Mouse (Mus musculus) liver, embryonic 14.5 days (tissue): ENCODE results near the gene Cd52. TPM values are rescaled to one million over a fixed set of nuclear protein-coding genes. Genes with fewer than 3 reads are reported as not detected.
"Not testable (repeated sequence)": the region's sequence is repeated elsewhere in the genome, so short reads cannot be mapped to it uniquely, and the experiment has no call there.

Source experiments
- ATAC-seq: fragments of 200-750 bp; cut with Nextera tagmentation; 2 replicates; pipeline ENCODE4 v1.8.0; 2017; ENCODE audit warnings: moderate number of reproducible peaks, mild to moderate bottlenecking, moderate library complexity; ENCODE audit not compliant: insufficient read depth
- DNase-seq, 3 experiments: peaks; one replicate each; pipeline ENCODE4 v3.0.0-alpha.2; 2012 to 2013; ENCODE audit warnings: low read depth in 3 of 3, low spot score in 3 of 3
- H3K27ac ChIP-seq: fragments of 300-500 bp; sonication (generic); 2 replicates; pipeline ENCODE4 v1.5.1; 2014; ENCODE audit warnings: moderate library complexity, mild to moderate bottlenecking, control low read depth, inconsistent platforms
- H3K27me3 ChIP-seq: fragments of 300-500 bp; sonication (generic); 2 replicates; pipeline ENCODE4 v1.6.1; 2014; ENCODE audit warnings: mild to moderate bottlenecking, low read length, moderate library complexity; ENCODE audit not compliant: control insufficient read depth, insufficient read depth
- H3K36me3 ChIP-seq: fragments of 300-500 bp; sonication (generic); replicated peaks from 2 replicates; pipeline ENCODE4 v1.6.1; 2014; ENCODE audit warnings: low read depth; ENCODE audit not compliant: control insufficient read depth, insufficient read depth
- H3K4me1 ChIP-seq, 2 experiments: fragments of 200-500 bp in 1 of 2; fragments of 300-500 bp in 1 of 2; sonication (generic) in 1 of 2; replicated peaks; 2 replicates each; pipeline ENCODE4 v1.6.1; 2012 to 2014; ENCODE audit warnings: antibody characterized with exemption in 1 of 2, inconsistent platforms in 1 of 2, low read length in 1 of 2; ENCODE audit not compliant: control insufficient read depth in 2 of 2, insufficient read depth in 2 of 2
- H3K4me2 ChIP-seq: fragments of 300-500 bp; sonication (generic); 2 replicates; pipeline ENCODE4 v1.6.1; 2014; ENCODE audit warnings: low read depth, mild to moderate bottlenecking, control low read depth, moderate library complexity
- H3K4me3 ChIP-seq, 2 experiments: fragments of 200-500 bp in 1 of 2; fragments of 300-500 bp in 1 of 2; sonication (generic) in 1 of 2; 2 replicates each; pipeline ENCODE4 v1.5.1; 2012 to 2014; ENCODE audit warnings: low read depth in 2 of 2, low read length in 2 of 2, mild to moderate bottlenecking in 2 of 2, control low read depth in 1 of 2, inconsistent platforms in 1 of 2, moderate library complexity in 1 of 2; ENCODE audit not compliant: insufficient read depth in 1 of 2
- H3K9ac ChIP-seq: fragments of 300-500 bp; sonication (generic); replicated peaks from 2 replicates; pipeline ENCODE4 v1.6.1; 2014; ENCODE audit warnings: mild to moderate bottlenecking, control low read depth, moderate library complexity
- H3K9me3 ChIP-seq: fragments of 300-500 bp; sonication (generic); 2 replicates; pipeline ENCODE4 v1.6.1; 2016; ENCODE audit warnings: low read length, mixed read lengths; ENCODE audit not compliant: control insufficient read depth
- CTCF ChIP-seq: IDR thresholded peaks from 2 replicates; pipeline ENCODE4 v1.5.1; 2016; ENCODE audit warnings: antibody characterized with exemption, low read depth, control low read depth
- EP300 ChIP-seq: IDR thresholded peaks from 2 replicates; pipeline ENCODE4 v1.6.1; 2016; ENCODE audit warnings: antibody characterized with exemption, low read depth
- WGBS: fragments of 180-500 bp; shearing (Covaris S2); extraction: QIAGEN DNeasy Blood & Tissue Kit; methylation state at CpG from one replicate; pipeline ENCODE4 v1.1.7; 2014; ENCODE audit not compliant: insufficient replicate concordance; 5-methylcytosine and 5-hydroxymethylcytosine counted together
- polyA plus RNA-seq, 2 experiments: library from polyadenylated mRNA; depleted of rRNA in 1 of 2; stranded (reverse) in 1 of 2; unstranded in 1 of 2; fragments of >200 nt; fragmentation: Nextera tagmentation in 1 of 2; extraction: Ambion mirVana in 1 of 2; gene quantifications; 2 replicates each; pipeline versions ENCODE4 v1.2.1 to v1.2.3; 2012 to 2014

Cd52 gene
- polyA plus RNA-seq (2012; rRNA removed) (17.1 and 31.5 TPM in 2 replicates), polyA plus RNA-seq (2014; fragmentation: Nextera tagmentation; extraction: Ambion mirVana) (31.0 and 36.7 TPM in 2 replicates)

DNA sequence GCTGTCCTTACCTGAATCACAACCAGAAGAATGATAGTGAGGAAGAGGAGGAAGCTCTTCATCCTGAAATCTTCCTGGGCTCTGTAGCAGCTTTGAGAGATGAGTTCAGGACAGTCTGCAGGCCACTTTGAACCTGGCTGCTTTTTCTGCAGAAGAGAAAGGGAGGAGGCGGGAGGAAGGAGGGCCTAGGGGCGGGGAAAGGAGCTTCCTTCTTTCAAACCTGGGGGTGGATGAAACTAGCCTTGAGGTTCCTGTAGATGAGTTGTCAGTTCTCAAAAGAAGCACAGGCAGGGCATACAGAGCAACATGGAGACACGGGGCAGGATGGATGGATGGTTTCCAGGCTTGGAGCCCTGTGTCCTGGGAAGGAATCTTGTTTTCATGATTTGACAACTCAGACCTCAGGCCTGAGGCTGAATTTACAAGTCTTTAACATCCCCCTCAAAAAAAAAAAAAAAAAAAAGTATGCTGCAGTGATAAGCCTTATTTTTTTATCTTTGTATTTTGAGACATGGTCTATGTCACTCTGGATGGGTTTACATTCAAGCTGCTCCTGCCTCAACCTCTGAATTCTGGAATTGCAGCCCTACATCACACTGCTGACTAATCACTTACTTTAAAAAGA, at the start of gene Cd52:
Gene Cd52, minus strand, starts transcription at position 160 of the 625 bp plus-strand sequence.
- WGBS, result 20% methylated on average over 3 of the region's 3 CpGs
- no peaks in the 10 kb centered on the region for H3K9me3 ChIP-seq
- H3K36me3 ChIP-seq, result no peaks in the 10 kb centered on the region
- H3K9ac ChIP-seq, result no peak within 1 kb of the TSS
- H3K27ac ChIP-seq, result no peak within 1 kb of the TSS
- ATAC-seq (no peak), DNase-seq (no peak)
- H3K4me1 ChIP-seq, result peaks cover 0 to 3% of the 10 kb centered on the region in 2 experiments; a peak in 1 of 4 replicates
- peak within 1 kb of the TSS in 1 of 2 experiments; percentile 25; a peak in 1 of 4 replicates for H3K4me3 ChIP-seq
- H3K27me3 ChIP-seq, result no peaks in the 10 kb centered on the region
- no peak within 1 kb of the TSS for H3K4me2 ChIP-seq
- TF ChIP-seq CTCF (no peak), EP300 (no peak)

DNA sequence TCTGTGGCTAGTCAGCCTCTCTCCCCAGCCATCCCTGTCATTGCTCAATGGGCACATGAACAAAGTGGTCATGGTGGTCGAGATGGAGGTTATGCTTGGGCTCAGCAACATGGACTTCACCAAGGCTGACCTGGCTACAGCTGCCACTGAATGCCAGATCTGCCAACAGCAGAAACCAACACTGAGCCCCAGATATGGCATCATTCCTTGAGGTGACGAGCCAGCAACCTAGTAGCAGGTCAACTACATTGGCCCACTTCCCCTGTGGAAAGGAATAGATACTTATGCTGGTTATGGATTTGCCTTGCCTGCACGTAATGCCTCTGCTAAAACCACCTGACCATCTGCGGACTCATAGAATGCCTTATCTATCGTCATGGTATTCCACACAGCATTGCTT, 49.4 kb upstream of the Cd52 start:
- WGBS, result 82% methylated on average over 5 of the region's 5 CpGs
- H3K27me3 ChIP-seq, DNase-seq, H3K4me1 ChIP-seq, ATAC-seq, H3K4me2 ChIP-seq, H3K9me3 ChIP-seq, H3K27ac ChIP-seq, H3K4me3 ChIP-seq, H3K9ac ChIP-seq: not testable (repeated sequence)
- H3K36me3 ChIP-seq, result peaks cover 11% of the 10 kb centered on the region

DNA sequence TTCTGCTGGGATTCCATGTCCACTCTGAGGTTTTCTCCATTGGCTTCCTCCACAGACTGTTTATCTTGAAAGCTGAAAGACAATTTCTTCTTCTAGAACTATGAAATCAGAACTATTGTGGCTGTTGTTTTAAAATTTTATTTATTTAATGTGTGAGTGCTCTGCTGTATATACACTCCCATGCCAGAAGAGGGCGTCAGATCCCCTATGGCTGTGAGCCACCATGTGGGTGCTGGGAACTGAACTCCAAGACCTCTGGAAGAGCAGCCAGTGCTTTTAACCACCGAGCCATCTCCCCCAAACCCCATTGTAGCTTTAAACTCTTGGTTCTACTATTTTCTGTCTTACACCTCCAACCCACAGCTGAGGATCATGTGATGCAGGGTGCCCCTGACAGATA, 44.0 kb upstream of the Cd52 start:
- H3K9me3 ChIP-seq, result no peaks in the 10 kb centered on the region
- no peaks in the 10 kb centered on the region for H3K27me3 ChIP-seq
- no peak for DNase-seq
- WGBS, result 69% methylated on average over 2 of the region's 2 CpGs
- TF ChIP-seq CTCF, result peak; percentile 42
- no peak for TF ChIP-seq EP300
- H3K36me3 ChIP-seq, result no peaks in the 10 kb centered on the region; the same call in 1 of the 2 replicates
- H3K9ac ChIP-seq, result no peak overlapping the region
- ATAC-seq, result no peak
- no peak overlapping the region for H3K4me2 ChIP-seq
- H3K4me3 ChIP-seq, result no peak overlapping the region
- H3K27ac ChIP-seq, result no peak overlapping the region
- H3K4me1 ChIP-seq, result peaks cover 0 to 5% of the 10 kb centered on the region in 2 experiments; a peak in 1 of 4 replicates

DNA sequence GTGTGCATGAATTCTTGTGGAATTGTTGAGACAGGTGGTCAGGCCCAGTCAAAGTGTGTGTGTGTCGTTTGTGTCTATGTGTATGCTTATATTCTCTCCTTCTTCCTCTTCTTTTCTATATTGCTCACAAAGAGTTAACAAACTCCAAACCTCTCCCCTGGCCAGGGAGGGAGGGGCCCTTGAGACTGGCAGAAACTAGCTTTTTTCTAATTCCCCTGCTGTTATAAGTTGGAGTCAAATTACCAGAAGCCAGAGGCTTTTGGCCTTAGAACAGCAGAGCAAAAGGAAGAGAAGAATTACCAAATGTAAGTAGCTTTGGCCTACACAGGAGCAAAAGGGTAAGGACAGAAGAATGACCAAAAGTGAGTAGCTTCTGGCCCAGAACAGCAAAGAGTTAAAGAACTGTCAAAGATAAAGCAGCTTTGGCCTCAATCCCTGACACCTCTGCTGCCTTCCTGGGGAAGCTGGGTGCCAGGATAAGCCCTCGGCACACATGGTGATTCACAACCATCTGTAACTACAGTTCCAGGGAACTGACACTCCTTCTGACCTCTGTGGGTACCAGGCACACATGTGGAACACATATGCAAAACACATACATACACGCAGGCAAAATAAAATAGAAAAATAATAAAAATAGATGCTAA, 41.5 kb upstream of the Cd52 start:
- ATAC-seq, result no peak
- Histone ChIP-seq H3K4me2 (no peak overlapping the region), H3K36me3 (peaks cover 3% of the 10 kb centered on the region), H3K9ac (no peak overlapping the region), H3K4me3 (no peak overlapping the region), H3K4me1 (peaks cover 0 to 5% of the 10 kb centered on the region in 2 experiments; a peak in 1 of 4 replicates), H3K9me3 (no peaks in the 10 kb centered on the region), H3K27me3 (no peaks in the 10 kb centered on the region), H3K27ac (no peak overlapping the region)
- 41% methylated on average over 3 of the region's 3 CpGs for WGBS
- no peak for DNase-seq
- TF ChIP-seq EP300 (no peak), CTCF (no peak)

DNA sequence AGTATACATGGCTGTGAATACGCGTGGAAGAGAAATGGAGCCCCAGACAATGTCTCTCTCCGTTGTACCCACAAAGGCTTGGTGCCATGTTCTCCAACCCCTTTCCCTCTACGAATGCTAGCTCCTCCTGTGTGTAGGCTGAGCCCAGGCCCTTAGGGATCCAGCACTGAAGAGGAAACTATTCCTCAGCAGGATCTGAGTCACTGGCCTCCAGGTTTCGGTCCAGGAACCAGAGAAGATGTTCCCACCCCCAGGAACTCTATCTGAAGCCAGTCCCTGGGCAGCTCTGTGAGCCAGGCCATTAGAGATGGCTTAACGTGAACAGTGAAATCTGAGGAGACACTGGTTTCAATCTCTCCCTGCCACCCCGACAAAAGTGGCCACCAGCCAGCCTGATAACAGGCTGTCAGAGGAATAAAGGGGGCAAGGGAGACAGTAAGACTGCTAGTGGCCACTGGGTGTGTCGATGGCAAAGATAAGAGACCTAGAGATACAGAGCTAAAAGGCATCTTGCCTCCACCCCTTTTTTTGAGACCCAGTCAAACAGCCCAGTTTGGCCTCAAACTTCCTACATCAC, 37.7 kb upstream of the Cd52 start:
- no peak overlapping the region for H3K4me3 ChIP-seq
- H3K4me2 ChIP-seq, result no peak overlapping the region
- H3K36me3 ChIP-seq, result peaks cover 9% of the 10 kb centered on the region
- H3K27me3 ChIP-seq, result no peaks in the 10 kb centered on the region
- DNase-seq (no peak), ATAC-seq (no peak)
- no peak overlapping the region for H3K27ac ChIP-seq
- no peak overlapping the region for H3K9ac ChIP-seq
- 53% methylated on average over 8 of the region's 8 CpGs for WGBS
- TF ChIP-seq EP300 (no peak), CTCF (no peak)
- H3K4me1 ChIP-seq, result peaks cover 5 to 20% of the 10 kb centered on the region in 2 experiments
- H3K9me3 ChIP-seq, result no peaks in the 10 kb centered on the region
